Mouse (Mus musculus) CD4-positive, CD25-positive, alpha-beta regulatory T cell, adult 2 months (primary cell): Measurements from ENCODE around the gene Cald1.
A peak's percentile ranks its signal among the peaks of the same experiment; 100 is the strongest.

Experiments
- DNase-seq: peaks from one replicate; pipeline ENCODE4 v3.0.0-alpha.2; 2012; ENCODE audit warnings: low read depth, low spot score

Cald1 gene

DNA sequence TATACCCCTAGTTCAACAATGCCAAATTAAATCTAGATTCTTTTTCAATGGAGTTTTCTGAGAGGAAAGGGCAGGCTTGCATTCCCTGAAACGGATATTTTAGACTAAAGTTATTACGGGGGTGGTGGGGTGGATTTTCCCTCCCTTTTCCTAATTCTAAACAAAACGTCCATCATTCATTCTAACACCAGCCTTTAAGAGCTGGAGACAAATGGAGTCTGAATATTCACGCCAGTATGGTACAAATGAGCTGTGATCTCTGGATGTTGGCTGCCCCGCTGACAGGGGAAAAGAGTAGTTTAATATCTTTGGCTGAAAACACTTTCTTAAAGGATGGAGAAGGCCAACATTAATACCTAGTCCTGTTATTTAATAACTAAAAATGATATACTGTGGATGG, 66.4 kb downstream of the Cald1 start:
- no peak for DNase-seq

DNA sequence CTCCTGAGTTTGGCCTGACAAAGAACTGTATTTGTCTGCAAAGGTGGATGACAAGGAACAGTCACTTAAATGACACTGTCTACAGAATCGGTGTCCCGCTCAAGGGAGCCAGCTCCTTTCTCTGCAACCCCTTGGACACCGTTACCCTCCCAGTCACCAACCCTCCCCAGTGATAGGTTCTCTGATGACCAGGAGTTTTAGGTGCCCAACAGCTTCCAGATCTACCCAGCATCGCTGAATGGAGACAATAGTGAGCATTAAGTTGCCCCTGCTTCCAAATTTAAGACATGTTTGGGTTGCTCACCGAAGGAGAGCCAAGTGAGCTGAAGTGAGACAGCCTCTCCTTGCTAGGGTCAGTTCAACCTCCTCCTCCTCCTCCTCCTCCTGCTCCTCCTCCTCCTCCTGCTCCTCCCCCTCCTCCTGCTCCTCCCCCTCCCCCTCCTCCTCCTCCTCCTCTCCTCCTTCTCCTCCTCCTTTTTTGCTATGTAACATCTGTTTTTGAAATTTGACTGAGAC, 70.5 kb downstream of the Cald1 start:
- DNase-seq, result no peak

DNA sequence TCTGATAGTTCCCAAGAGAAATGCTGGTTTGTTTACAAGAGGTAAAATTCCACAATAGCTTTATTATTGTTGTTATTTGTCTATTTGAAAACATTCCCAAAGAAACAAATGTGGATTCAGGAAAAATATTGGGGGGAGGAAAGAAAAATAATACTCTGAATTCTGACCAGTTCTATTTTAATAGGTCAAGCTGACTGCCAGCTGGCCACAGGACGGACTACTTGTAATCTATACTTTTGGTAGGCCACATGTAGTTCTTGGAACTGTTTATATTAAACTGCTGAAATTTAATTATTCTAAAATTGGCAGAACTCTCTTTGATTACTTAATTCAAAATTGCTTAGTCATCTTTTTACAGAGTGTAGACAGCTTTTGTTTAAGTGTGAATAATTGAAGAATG, 73.1 kb downstream of the Cald1 start:
- no peak for DNase-seq

DNA sequence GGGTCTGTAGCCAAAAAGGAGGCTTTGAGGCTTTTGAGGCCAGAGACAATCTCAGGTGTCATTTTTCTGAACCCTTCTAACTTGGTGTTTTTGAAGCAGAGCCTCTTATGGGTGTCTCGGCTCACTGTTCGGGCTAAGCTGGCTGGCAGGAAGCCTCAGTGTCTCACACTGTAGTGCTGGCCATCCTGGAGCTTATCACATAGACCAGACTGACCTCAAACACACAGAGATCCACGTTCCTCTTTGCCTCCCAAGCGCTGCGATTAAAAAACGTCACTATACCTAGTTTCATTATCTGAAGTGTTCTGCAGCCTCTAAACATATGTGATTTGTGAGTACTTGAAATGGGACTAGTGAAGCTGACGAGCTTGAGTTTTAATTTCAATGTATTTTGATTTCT, 76.1 kb downstream of the Cald1 start:
- DNase-seq, result no peak

DNA sequence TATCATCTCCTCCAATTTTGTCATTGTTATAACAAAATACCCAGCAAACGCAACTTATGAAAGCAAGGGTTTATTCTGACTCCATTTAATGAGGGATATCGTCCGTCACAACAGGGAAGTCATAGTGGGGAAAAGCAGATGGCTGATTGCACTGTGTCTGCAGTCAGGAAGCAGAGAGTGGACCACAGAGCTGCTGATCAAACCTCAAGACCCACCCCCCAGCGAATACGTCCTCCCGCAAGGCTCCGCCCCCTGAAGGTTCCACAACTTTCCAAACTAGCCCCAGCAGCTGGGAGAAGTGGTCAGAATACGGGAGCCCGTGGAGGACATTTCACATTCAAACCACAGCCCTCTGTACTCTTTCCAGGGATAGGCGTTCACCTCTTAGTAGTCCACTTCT, 76.6 kb downstream of the Cald1 start:
- DNase-seq, result peak; percentile 16

DNA sequence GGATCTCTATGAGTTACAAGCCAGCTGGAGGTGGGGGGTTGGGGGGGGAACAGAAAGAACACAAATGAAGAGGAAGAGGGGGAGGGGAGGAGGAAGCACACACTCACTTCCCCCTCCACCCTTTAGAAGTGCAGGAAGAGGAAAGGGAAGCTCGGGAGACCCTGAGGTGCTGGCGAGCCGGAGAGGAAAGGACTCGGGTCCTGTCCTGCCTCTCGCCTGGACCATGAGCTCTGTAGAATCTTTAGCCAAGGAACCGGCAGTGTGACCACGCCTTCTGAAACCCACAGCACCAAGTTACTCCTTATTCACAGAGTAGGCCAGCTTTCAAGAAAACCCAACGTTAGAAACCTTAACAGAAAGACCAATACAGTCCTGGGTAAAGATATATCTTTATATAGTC, 83.8 kb downstream of the Cald1 start:
- no peak for DNase-seq

DNA sequence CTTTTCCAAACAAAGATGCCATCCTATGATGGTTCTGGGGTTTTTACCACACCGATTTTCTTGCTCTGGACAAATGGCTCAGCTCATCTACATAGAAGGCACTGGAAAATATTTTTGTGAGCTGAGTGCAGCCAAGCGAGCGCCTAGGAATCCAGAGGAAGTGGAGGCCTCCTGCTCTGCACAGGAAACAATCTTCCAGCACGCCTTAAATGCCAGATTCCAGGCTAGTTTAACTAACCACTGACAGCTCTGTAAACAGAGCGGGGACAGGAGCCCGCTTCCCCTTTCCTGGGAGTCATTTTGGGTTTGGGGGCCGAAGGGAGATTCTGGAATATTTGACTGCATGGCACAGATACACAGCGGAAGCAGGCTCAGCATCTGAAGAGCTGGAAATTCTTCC, 86.6 kb downstream of the Cald1 start:
- DNase-seq, result no peak

DNA sequence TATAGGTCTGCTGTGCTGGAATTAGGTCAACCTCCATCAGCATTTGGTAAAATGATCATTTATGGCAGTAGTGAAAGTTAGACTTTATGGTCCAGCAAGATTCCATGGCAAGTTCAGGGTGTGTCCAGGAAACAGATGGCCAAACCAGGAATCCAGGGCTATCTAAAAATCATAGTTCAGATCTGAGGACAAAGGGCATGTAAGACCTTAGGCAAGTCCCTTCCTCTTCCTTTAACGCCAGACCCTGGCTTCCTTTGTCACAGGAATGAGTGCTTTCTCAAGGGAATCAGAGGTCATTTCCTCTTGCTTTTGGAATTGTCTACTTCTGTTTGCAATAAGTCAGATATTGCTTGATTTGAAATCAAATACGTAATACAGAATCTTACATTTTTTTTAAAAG, 90.7 kb downstream of the Cald1 start:
- DNase-seq, result no peak

DNA sequence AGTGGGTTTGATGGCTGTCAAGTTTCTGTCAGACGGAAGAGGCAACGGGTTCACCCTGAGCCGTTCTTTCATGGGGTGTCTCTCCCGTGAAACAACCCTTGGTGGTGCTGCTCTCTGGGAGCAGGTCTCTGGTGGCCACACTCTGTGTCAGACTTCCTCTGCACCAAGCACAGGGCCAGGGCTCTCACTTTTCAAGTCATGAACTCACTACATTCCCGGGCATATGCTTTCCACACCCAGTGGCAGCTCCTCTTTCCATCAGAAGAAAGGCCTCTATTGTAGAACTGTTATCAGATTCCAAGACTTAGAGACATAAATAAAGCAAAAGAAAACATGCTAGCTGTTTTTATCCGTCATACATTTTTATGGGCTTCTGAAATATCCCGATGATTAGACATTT, 93.1 kb downstream of the Cald1 start:
- DNase-seq, result no peak

DNA sequence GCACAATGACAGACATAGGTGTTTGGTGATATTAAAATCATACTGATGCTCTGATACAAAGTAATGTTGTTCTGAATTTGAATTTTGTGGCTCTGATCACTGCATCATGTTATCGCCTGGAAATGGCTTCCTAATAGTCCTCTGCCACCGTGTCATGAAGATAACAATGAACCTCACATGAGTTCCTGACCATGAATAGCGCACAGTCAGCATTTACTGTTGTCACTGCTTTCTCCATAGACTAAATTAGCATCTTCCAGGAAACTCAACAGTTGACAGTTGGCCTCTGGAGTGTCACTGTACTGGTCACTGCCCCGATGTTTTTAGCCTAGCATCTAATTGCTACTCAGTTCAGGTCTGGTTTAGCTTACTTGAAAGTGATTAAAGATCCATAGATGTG, 95.8 kb downstream of the Cald1 start:
- no peak for DNase-seq

DNA sequence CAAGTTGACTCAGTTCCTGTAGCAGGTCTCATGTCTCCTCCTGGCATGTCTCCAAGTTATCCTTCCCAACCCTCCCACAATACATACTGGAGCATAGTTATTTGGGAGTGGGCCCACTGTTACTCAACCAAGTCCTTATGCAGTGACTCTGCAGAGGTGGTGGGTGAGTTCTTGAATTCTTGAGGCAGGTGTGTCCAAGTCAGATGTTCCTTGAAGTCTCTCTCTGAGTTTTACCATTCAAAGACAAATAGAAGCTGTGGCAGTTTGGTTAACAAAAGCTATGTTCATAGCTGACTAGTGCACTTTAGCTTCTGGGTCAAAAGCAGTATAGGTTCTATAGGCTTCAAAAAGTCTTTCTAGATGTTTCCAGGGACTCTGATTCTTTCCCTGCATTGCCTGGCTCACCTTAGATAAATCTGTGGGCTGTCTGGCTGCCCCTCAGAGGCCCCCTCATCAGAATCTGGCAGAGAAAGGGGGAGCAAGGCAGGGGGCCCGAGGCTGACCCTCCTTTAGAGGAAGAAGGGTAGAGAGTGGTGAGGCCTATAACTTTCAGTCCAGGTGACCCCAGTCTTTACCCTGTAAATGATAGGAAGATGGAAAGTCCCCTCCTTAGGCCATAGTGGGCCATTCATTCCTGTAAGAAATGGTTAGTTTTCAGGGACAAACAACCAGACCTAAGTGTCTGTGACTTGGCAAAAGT, 105.3 kb downstream of the Cald1 start:
- no peak for DNase-seq

DNA sequence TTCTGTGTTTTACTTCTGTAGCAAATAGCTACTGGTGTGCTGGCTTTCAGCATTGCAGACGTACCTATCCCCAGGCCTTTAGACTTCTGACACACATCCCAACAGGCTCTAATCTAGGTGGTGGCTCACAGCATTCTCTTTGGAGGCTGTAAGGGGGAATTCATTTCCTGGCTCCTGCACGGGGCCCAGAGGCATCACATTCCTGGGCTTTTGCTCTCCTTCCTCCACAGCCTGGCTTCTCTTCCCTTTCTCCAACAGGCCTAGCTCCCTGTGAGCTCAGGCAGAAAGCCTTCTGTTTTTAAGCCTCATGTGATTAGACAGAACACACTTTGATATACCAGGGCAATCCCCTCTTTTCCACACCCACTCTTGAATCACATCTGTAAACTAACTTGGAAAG, 109.2 kb downstream of the Cald1 start:
- no peak for DNase-seq

DNA sequence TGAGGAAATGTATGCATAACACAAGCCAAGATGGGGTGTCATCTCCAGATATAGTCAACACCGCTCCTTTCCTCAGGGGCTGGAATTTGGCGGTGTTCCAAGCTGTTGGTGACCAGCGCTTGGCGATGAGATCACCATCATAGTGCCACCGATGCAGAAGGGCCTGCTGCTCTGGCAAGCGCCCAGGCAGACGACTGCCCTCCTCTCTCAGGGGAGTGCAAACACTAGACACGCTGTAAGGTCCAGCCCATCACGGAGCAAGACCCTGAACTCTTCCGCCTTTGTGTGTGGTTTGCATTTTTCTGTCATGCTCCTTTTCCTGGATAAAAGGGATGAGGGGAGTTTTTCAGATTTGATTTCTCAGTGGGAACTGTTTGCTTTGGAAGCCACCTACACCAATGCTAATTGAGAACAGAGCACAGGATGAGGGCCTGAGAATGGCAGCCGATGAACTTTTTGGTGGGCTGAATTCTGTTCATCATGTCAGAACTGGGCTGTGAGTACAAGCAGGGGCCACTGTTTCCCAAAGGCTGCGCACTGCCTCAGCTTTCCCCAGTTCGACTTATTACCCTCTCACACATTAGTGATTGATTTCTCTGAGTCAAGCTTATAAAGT, 110.5 kb downstream of the Cald1 start:
- DNase-seq, result no peak

DNA sequence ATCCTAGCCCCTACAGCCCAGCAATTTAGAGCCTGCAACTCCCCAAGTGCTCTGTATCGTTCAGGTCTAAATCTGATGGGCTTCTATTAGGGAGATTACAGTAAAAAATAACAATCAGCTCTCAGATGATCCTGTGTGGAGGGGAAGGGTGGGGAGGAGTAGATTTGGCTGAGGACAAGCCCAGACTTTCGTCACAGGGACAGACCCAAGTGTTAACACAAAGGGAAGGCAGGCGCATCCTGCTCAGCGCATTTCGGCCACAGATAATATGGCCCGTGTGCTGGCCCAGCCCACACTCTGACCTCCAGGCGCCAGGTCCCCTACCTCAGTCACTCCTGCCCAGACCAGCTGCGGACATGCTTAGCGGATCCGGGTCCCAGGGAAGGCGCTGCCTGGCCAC, 111.0 kb downstream of the Cald1 start:
- no peak for DNase-seq

DNA sequence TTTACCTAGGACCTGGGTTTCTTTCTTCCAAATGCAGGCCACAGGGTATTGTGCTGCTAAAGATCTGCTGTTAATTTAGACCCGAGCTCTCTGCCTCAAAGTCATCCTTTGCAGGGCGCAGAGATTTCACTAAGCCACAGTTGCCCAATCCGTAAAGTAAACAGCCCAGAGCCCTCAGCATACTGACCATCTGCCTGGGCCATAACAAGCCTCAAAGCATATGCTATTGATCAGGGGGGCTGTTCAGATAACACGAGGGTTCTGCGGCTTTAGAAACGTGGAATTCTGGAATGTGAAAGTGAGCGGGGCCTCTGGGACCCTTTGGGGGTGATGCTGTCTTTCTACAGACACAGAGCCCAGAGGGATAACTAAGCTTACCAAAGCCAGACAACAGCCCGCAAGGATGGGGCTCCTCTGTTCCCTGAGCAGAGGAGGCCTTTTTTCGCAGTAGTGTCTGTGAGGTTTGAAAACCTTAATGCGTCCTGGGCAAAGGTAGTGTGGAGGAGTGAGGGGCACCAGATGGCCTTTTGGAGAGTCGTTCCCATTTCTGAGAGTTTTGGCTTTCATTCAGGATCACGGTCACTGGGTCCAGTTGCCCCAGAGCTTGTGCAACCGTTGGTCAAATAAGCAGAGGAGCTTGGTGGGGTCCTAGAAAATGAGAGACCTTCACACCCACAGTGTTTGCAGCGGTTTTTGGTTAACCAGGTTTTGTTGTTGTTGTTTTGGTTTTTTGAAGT, 111.8 kb downstream of the Cald1 start:
- no peak for DNase-seq

DNA sequence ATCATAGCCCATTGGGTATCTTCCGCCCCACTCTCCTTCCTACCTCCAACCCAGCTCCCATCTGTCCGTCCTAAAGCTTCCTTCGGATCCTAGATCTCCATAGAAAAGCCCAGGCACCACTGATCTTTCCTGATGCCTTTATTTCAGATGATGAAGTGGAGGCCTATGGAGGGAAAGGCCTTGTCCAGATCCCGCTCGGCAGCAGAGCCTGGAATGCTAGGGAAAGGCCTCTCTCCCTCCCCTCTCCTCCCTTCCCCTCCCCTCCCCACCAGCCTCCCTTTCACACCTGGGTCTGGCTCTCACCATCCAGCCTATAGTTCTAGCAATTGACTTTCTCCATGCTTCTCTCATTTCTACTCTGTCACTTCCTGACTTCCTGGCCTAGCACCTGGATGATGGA, 112.5 kb downstream of the Cald1 start:
- DNase-seq, result no peak

DNA sequence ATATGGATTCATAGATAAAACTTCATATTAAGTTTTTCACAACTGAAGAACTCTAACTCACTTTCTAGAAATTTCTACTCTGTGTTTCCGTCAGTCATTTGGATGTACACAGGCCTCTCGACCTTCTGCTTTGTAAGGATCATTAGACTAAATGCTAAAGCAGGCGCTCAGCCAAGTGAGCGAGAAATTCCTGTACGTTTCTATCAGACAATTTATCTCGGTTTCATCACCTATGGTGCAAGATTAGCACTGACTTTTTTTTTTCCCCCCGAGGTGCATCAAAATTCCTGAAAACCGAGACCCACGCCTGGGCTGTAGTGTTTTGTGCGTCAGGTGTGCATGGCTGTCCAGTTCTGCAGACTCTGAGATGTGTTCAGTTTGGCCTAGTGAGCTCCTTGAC, 113.3 kb downstream of the Cald1 start:
- DNase-seq, result no peak

DNA sequence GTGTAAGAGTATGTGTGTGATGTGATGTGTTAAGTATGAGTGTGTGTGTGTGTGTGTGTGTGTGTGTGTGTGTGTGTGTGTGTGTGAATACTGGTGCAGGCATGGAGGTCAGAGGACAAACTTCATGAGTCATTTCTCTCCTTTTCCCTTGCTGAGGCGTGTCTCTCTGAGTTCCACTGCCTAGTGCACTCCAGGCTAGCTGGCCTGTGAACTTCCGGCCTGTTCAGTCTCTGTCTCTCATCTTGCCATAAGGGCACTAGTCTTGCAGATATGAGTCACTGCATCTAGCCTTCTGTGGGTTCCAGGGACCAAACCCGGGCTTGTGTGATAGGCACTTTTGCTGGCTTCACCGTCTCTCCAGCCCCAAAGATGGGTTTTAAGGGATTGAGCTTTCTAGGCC, 114.9 kb downstream of the Cald1 start:
- no peak for DNase-seq

DNA sequence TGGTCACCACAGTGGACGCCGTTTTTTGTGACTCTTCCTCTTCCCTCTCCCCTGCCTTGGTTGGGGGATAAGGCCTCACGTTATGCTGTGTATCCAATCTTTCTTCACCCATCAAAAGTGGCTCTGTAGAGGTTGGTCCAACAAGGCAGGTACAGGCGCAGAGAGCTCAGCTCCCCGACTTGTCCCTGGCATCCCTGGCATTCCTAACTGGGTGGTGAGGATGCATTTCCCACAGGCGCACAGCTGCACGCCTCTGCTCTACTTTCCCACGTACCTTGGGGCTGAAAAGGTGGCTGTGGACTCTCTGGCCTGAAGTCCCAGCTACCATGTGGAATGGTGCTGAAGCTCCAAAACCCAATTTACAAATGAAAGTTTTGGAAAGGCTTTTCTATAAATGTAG, 115.5 kb downstream of the Cald1 start:
- DNase-seq, result no peak

DNA sequence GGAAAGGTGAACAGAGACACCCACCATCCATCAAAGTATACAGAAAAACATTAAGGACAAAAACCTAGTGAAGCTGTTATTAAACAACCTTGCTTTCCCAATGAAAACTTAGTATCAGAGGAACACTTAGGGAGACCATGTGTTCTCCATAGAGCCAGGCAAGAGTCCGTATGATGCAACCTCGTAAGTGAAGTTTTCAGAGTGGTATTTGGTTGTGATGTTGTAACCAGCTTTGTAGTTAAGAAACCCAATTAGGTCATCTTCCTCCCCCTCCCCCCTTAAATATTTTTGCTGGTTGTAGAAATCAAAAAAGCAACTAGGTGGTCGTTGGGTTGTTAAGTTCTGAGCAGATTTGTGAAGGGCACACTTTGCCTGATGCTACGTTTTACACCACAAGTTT, 116.3 kb downstream of the Cald1 start:
- no peak for DNase-seq

DNA sequence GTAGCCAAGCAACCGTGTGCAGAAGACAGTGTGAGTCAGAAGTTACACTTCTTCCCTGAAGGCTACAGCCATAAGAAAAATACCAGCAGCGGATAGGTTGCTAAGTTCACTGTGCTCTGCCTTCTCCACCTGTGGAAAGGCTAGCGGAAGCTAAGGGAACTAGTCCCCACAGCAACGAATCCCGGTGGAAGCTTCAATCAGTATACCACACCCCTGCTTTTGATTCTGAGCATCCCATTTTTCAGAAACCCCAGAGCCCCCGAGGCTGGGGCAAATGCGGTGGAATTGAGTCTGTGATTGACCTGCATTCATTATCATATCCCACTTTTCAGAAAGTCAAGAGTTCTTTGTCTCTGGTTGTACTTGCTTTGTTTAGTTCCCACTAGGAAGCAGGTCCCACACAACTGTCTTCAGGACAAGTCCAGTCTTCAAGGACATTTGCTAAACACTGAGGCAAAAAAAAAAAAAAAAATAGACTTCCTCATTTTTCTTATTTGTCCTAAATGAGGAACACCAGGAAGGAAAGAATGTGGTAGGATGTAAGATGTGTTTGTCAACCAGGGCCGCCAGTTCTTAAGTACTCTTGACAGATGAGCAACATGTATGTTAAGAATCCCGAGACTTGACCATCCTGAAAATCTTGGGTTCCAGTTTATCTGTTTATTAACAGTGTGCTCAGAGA, 118.0 kb downstream of the Cald1 start:
- DNase-seq, result no peak

DNA sequence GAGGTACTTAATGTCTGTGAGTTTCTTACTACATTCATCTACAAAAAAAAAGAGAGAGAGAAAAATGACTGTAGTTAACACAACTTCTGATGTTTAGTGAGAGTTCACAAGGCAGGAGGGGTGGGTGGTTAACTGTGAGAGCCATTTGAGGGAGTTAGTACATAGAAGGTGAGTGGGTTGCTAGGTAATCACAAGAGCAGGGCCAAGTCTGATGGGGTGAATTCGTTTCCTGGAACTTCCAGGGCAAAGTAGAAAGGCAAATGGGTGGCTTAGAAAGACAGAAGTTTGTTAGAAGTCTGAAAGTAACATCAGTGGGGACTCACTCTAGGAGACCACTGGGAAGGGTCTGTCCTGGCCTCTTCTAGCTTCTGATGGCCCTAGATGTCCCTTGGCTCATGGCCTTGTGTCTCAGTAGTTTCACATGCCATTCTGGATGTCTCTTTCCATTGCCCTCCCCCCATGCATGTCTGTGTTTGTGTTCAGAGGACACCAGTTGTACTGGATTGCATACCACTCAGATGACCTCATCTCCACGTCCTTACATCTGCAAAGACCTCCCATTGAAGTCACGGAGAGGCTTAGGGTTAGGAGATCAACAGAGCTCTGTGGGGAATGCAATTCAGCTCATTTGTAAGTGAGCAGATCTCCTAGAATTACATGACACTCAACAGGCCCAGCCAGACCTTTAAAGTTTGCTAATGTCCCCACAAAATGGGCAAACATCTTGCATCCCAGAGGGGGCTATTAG, 118.8 kb downstream of the Cald1 start:
- no peak for DNase-seq
